Mouse (Mus musculus) MEL (cell line): ENCODE results near the gene Prmt9. TPM values are rescaled to one million over a fixed set of nuclear protein-coding genes. Genes with fewer than 3 reads are reported as not detected.
A peak's percentile ranks its signal among the peaks of the same experiment; 100 is the strongest.

Source experiments
- DNase-seq: peaks from one replicate; pipeline ENCODE4 v3.0.0; 2011; ENCODE audit warnings: low read depth, low spot score
- H3K27ac ChIP-seq: 2 replicates; pipeline ENCODE4 v1.5.1; 2012; ENCODE audit warnings: low read depth, mild to moderate bottlenecking, control low read depth, low read length, moderate library complexity; ENCODE audit not compliant: control insufficient read depth
- H3K27me3 ChIP-seq, 2 experiments: fragments of 150-350 bp in 1 of 2; sonication (generic) in 1 of 2; 2 replicates each; pipeline ENCODE4 v1.6.1; 2012; ENCODE audit warnings: low read length in 2 of 2, mild to moderate bottlenecking in 2 of 2, improper control_type of control experiment in 1 of 2, moderate library complexity in 1 of 2; ENCODE audit not compliant: insufficient read depth in 2 of 2, control insufficient read depth in 1 of 2
- H3K36me3 ChIP-seq, 2 experiments: 2 replicates each; pipeline ENCODE4 v1.6.1; 2012 to 2014; ENCODE audit warnings: low read length in 2 of 2, improper control_type of control experiment in 1 of 2, inconsistent platforms in 1 of 2, mild to moderate bottlenecking in 1 of 2; ENCODE audit not compliant: insufficient read depth in 2 of 2, control insufficient read depth in 1 of 2
- H3K4me1 ChIP-seq, 2 experiments: fragments of 150-350 bp in 1 of 2; sonication (generic) in 1 of 2; 2 replicates each; pipeline ENCODE4 v1.6.1; 2012; ENCODE audit warnings: low read length in 2 of 2, improper control_type of control experiment in 1 of 2, mild to moderate bottlenecking in 1 of 2; ENCODE audit not compliant: insufficient read depth in 2 of 2, control insufficient read depth in 1 of 2
- H3K4me3 ChIP-seq, 2 experiments: fragments of 150-350 bp in 1 of 2; sonication (generic) in 1 of 2; 2 replicates each; pipeline ENCODE4 v1.5.1; 2012; ENCODE audit warnings: low read depth in 2 of 2, low read length in 2 of 2, mild to moderate bottlenecking in 2 of 2, moderate library complexity in 2 of 2, control low read depth in 1 of 2, improper control_type of control experiment in 1 of 2; ENCODE audit not compliant: control insufficient read depth in 1 of 2, insufficient read depth in 1 of 2
- H3K79me2 ChIP-seq: 2 replicates; pipeline ENCODE4 v1.6.1; 2012; ENCODE audit warnings: mild to moderate bottlenecking, low read length, moderate library complexity; ENCODE audit not compliant: control insufficient read depth, poor library complexity, insufficient read depth
- H3K9ac ChIP-seq: 2 replicates; pipeline ENCODE4 v1.6.1; 2012; ENCODE audit warnings: low read depth, mild to moderate bottlenecking, control low read depth, low read length, moderate library complexity; ENCODE audit not compliant: control insufficient read depth, poor library complexity, severe bottlenecking
- H3K9me3 ChIP-seq: fragments of 150-350 bp; sonication (generic); replicated peaks from 2 replicates; pipeline ENCODE4 v1.6.1; 2012; ENCODE audit warnings: mild to moderate bottlenecking, low read length, improper control_type of control experiment, moderate library complexity; ENCODE audit not compliant: insufficient read depth
- BHLHE40 ChIP-seq: IDR thresholded peaks from 2 replicates; pipeline ENCODE4 v1.6.1; 2012; ENCODE audit warnings: low read depth, mild to moderate bottlenecking, inconsistent platforms, low read length, improper control_type of control experiment, borderline replicate concordance
- CHD1 ChIP-seq: IDR thresholded peaks from 2 replicates; pipeline ENCODE4 v1.6.1; 2012; ENCODE audit warnings: low read depth, mild to moderate bottlenecking, inconsistent platforms, low read length, improper control_type of control experiment
- CHD2 ChIP-seq: IDR thresholded peaks from 2 replicates; pipeline ENCODE4 v1.6.1; 2011; ENCODE audit warnings: low read length, improper control_type of control experiment
- CTCF ChIP-seq, 3 experiments: IDR thresholded peaks in 2 of 3; conservative IDR thresholded peaks in 1 of 3; 2 replicates each; pipeline ENCODE4 v1.5.1; 2011 to 2012; ENCODE audit warnings: low read length in 3 of 3, low read depth in 2 of 3, mild to moderate bottlenecking in 2 of 3, improper control_type of control experiment in 1 of 3, inconsistent platforms in 1 of 3, mixed read lengths in 1 of 3, moderate library complexity in 1 of 3; ENCODE audit not compliant: control insufficient read depth in 1 of 3, insufficient read depth in 1 of 3, poor library complexity in 1 of 3, severe bottlenecking in 1 of 3
- GATA1 ChIP-seq: IDR thresholded peaks from 2 replicates; pipeline ENCODE4 v1.6.1; 2011; ENCODE audit warnings: low read depth, low read length, improper control_type of control experiment
- HCFC1 ChIP-seq: IDR thresholded peaks from 2 replicates; pipeline ENCODE4 v1.6.1; 2012; ENCODE audit warnings: low read depth, mild to moderate bottlenecking, inconsistent platforms, low read length, improper control_type of control experiment, moderate library complexity
- MAFK ChIP-seq: IDR thresholded peaks from 2 replicates; pipeline ENCODE4 v1.6.1; 2011; ENCODE audit warnings: low read depth, mild to moderate bottlenecking, low read length, improper control_type of control experiment, borderline replicate concordance
- MXI1 ChIP-seq: IDR thresholded peaks from 2 replicates; pipeline ENCODE4 v1.6.1; 2011; ENCODE audit warnings: mild to moderate bottlenecking, low read depth, low read length, improper control_type of control experiment
- NELFE ChIP-seq: IDR thresholded peaks from 2 replicates; pipeline ENCODE4 v1.6.1; 2011; ENCODE audit warnings: low read depth, low read length, improper control_type of control experiment
- NRF1 ChIP-seq: IDR thresholded peaks from 2 replicates; pipeline ENCODE4 v1.6.1; 2014; ENCODE audit warnings: low read depth, mild to moderate bottlenecking, inconsistent platforms, low read length, improper control_type of control experiment, moderate library complexity; ENCODE audit not compliant: poor library complexity, insufficient read depth, severe bottlenecking
- RAD21 ChIP-seq: IDR thresholded peaks from 2 replicates; pipeline ENCODE4 v1.6.1; 2011; ENCODE audit warnings: mild to moderate bottlenecking, low read depth, low read length, improper control_type of control experiment
- RCOR1 ChIP-seq: IDR thresholded peaks from 2 replicates; pipeline ENCODE4 v1.6.1; 2012; ENCODE audit warnings: low read depth, mild to moderate bottlenecking, inconsistent platforms, low read length, improper control_type of control experiment
- SMC3 ChIP-seq: IDR thresholded peaks from 2 replicates; pipeline ENCODE4 v1.6.1; 2011; ENCODE audit warnings: low read depth, low read length, improper control_type of control experiment
- TAL1 ChIP-seq: IDR thresholded peaks from 2 replicates; pipeline ENCODE4 v1.6.1; 2012; ENCODE audit warnings: mild to moderate bottlenecking, inconsistent platforms, low read length, moderate library complexity, mixed read lengths
- TBP ChIP-seq: IDR thresholded peaks from 2 replicates; pipeline ENCODE4 v1.8.0; 2011; ENCODE audit warnings: low read depth, low read length, improper control_type of control experiment
- USF1 ChIP-seq: IDR thresholded peaks from 2 replicates; pipeline ENCODE4 v1.6.1; 2014; ENCODE audit warnings: low read depth, mild to moderate bottlenecking, inconsistent platforms, low read length, improper control_type of control experiment, moderate library complexity
- ZC3H11A ChIP-seq: IDR thresholded peaks from 2 replicates; pipeline ENCODE4 v1.6.1; 2012; ENCODE audit warnings: low read depth, mild to moderate bottlenecking, inconsistent platforms, low read length, improper control_type of control experiment
- ZMIZ1 ChIP-seq: IDR thresholded peaks from 2 replicates; pipeline ENCODE4 v1.6.1; 2012; ENCODE audit warnings: low read depth, mild to moderate bottlenecking, inconsistent platforms, low read length, improper control_type of control experiment, moderate library complexity
- ZNF384 ChIP-seq: IDR thresholded peaks from 2 replicates; pipeline ENCODE4 v1.6.1; 2012; ENCODE audit warnings: low read depth, mild to moderate bottlenecking, inconsistent platforms, low read length, improper control_type of control experiment
- polyA plus RNA-seq, 2 experiments: library from polyadenylated mRNA; stranded (reverse) in 1 of 2; unstranded in 1 of 2; fragments of >175 nt in 1 of 2; fragments of >200 nt in 1 of 2; gene quantifications; 2 replicates each; pipeline versions ENCODE4 v1.2.1 to v1.2.4; 2012; ENCODE audit warnings: low replicate concordance in 2 of 2, low read depth in 1 of 2; ENCODE audit not compliant: insufficient read length in 2 of 2, insufficient read depth in 1 of 2, missing spikeins in 1 of 2
- total RNA-seq: library from RNA; depleted of rRNA; stranded (reverse); fragments of 300-350 nt; gene quantifications from 2 replicates; pipeline ENCODE4 v1.2.3, GENCODE M21; 2012

The Prmt9 gene
- total and polyA plus RNA-seq, 3 experiments = 16.0 to 54.2 (median 18.6) TPM

GRCm38 (mm10) chr8:77534358-77534992 is 14.7 kb upstream of the Prmt9 start (continued):
- peak; percentile 95 for TF ChIP-seq RCOR1
- TF ChIP-seq GATA1 = peak; percentile 94
- TF ChIP-seq ZMIZ1 = peak; percentile 75
- TF ChIP-seq, all 39 proteins: peak for 22

GRCm38 (mm10) chr8:77535026-77535595 is 14.1 kb upstream of the Prmt9 start:
- peaks cover 14 to 22% of the 10 kb centered on the region in 2 experiments for H3K4me1 ChIP-seq
- no peaks in the 10 kb centered on the region for H3K9me3 ChIP-seq
- H3K79me2 ChIP-seq = no peaks in the 10 kb centered on the region
- peaks cover 0 to 21% of the 10 kb centered on the region in 2 experiments; a peak in 2 of 4 replicates for H3K36me3 ChIP-seq
- H3K27ac ChIP-seq = peak overlapping the region; percentile 77
- H3K9ac ChIP-seq = peak overlapping the region; percentile 28
- TF ChIP-seq ZNF384 (no peak), BHLHE40 (no peak), TAL1 (no peak), NELFE (no peak), MXI1 (no peak), ZMIZ1 (no peak), SMC3 (peak; percentile 61), ZC3H11A (no peak), GATA1 (peak; percentile 37; the same call in 1 of the 2 replicates), MAFK (no peak), CTCF (IDR thresholded peaks at IDR 0.05 in 2 of 3, conservative IDR thresholded peaks at IDR 0.05 in 1 of 3; ENCODE audit: control insufficient read depth in 1 of 3, insufficient read depth in 1 of 3, low read depth in 2 of 3, low read length in 3 of 3, poor library complexity in 1 of 3, severe bottlenecking in 1 of 3) (peak; percentile 47 to 80 (median 59)), HCFC1 (no peak), USF1 (no peak), RAD21 (peak; percentile 27), TBP (no peak), CHD2 (no peak), CHD1 (no peak), NRF1 (no peak)
- DNase-seq = peak; percentile 79
- no peaks in the 10 kb centered on the region for H3K27me3 ChIP-seq
- peak overlapping the region; percentile 14 to 16 for H3K4me3 ChIP-seq
